Mouse (Mus musculus) forebrain, embryonic 13.5 days (tissue): ENCODE data around the gene Ccser2. TPM values are rescaled to one million over a fixed set of nuclear protein-coding genes. Genes with fewer than 3 reads are reported as not detected.

Source experiments
- ATAC-seq: fragments of 200-750 bp; cut with Nextera tagmentation; 2 replicates; pipeline ENCODE4 v1.8.0; 2017
- H3K27ac ChIP-seq: fragments of 300-500 bp; sonication (generic); 2 replicates; pipeline ENCODE4 v1.5.1; 2015; ENCODE audit warnings: inconsistent platforms, mild to moderate bottlenecking, moderate library complexity
- H3K27me3 ChIP-seq: fragments of 300-500 bp; sonication (generic); 2 replicates; pipeline ENCODE4 v1.6.1; 2015; ENCODE audit warnings: mild to moderate bottlenecking, inconsistent platforms
- H3K36me3 ChIP-seq: fragments of 300-500 bp; sonication (generic); 2 replicates; pipeline ENCODE4 v1.6.1; 2015; ENCODE audit warnings: mild to moderate bottlenecking, inconsistent platforms; ENCODE audit not compliant: poor library complexity, severe bottlenecking
- H3K4me1 ChIP-seq: fragments of 300-500 bp; sonication (generic); 2 replicates; pipeline ENCODE4 v1.6.1; 2015; ENCODE audit warnings: inconsistent platforms
- H3K4me2 ChIP-seq: fragments of 300-500 bp; sonication (generic); 2 replicates; pipeline ENCODE4 v1.6.1; 2015; ENCODE audit warnings: inconsistent platforms, mild to moderate bottlenecking, moderate library complexity
- H3K4me3 ChIP-seq: fragments of 300-500 bp; sonication (generic); 2 replicates; pipeline ENCODE4 v1.5.1; 2015; ENCODE audit warnings: mild to moderate bottlenecking, inconsistent platforms
- H3K9ac ChIP-seq: fragments of 300-500 bp; sonication (generic); 2 replicates; pipeline ENCODE4 v1.6.1; 2015; ENCODE audit warnings: mild to moderate bottlenecking, inconsistent platforms
- H3K9me3 ChIP-seq: fragments of 300-500 bp; sonication (generic); replicated peaks from 2 replicates; pipeline ENCODE4 v1.6.1; 2016; ENCODE audit warnings: inconsistent platforms
- WGBS: fragments of 180-500 bp; shearing (Covaris S2); methylation state at CpG from one replicate; pipeline ENCODE4 v1.1.7; 2015; 5-methylcytosine and 5-hydroxymethylcytosine counted together
- polyA plus RNA-seq: library from polyadenylated mRNA; unstranded; fragments of >200 nt; fragmentation: Nextera tagmentation; extraction: Ambion mirVana; gene quantifications from 2 replicates; pipeline ENCODE4 v1.2.1, GENCODE M21; 2015

Gene Ccser2
- polyA plus RNA-seq, 1 experiment from 2014 or later = 52.7 TPM

- Histone ChIP-seq H3K27me3 (no peaks in the 10 kb centered on the region), H3K36me3 (peaks cover 4% of the 10 kb centered on the region; the same call in 1 of the 2 replicates), H3K9ac (no peak overlapping the region), H3K4me3 (no peak overlapping the region), H3K4me1 (no peaks in the 10 kb centered on the region), H3K9me3 (no peaks in the 10 kb centered on the region), H3K4me2 (no peak overlapping the region), H3K27ac (no peak overlapping the region)
- ATAC-seq = no peak
- 83% methylated on average over 10 of the region's 10 CpGs for WGBS
These were observed 35.8 kb downstream of the Ccser2 start for GRCm38 (mm10) chr14:36932638-36933382.

DNA sequence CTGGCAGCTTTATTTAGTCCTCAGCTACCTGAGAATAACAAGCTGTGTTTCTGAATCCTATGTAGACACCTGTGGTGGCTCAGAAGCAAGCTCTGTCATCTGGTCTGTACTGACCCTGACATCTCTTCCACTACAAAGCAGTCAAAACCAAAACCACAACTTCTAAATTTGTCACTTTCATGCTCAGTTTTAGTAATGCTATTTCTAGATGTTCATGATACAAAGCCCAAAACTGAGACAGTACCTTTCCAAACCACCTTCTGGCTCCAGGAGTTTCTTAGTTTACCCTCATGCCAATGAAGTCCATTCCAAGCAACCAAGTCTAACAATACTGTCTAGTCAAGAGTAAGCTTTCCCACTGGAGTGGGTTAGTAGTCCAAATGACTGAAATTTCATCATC lies 36.5 kb downstream of the Ccser2 start:
- Histone ChIP-seq H3K27me3 (no peaks in the 10 kb centered on the region), H3K4me2 (no peak overlapping the region), H3K27ac (no peak overlapping the region), H3K4me3 (no peak overlapping the region), H3K36me3 (peaks cover 3% of the 10 kb centered on the region; the same call in 1 of the 2 replicates), H3K9ac (no peak overlapping the region), H3K4me1 (no peaks in the 10 kb centered on the region), H3K9me3 (no peaks in the 10 kb centered on the region)
- ATAC-seq = no peak

DNA sequence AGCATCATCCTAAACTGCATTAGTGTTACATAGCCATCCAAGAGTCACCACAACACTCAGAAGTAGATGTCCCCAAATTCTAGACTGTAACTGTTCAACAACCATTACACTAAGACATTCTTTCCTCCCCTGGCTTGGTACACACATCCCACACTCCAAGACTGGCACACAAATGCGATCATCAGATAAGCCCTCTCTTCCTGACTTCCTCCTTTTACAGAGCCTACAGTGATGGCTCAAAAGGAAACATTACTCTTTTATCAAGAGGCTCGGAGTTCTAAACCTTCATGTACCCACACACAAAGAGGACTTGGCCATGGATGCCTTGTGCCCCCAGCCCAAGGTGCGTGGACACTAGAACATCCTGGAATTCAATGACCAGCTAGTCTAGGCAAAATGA lies 45.2 kb downstream of the Ccser2 start:
- Histone ChIP-seq H3K27me3 (no peaks in the 10 kb centered on the region), H3K4me2 (no peak overlapping the region), H3K36me3 (peaks cover 20% of the 10 kb centered on the region), H3K4me3 (no peak overlapping the region), H3K27ac (no peak overlapping the region), H3K9me3 (no peaks in the 10 kb centered on the region), H3K9ac (no peak overlapping the region), H3K4me1 (no peaks in the 10 kb centered on the region)
- 89% methylated on average over 3 of the region's 3 CpGs for WGBS
- ATAC-seq = no peak

GRCm38 (mm10) chr14:36921346-36922049 lies 47.1 kb downstream of the Ccser2 start:
- Histone ChIP-seq H3K9me3 (no peaks in the 10 kb centered on the region), H3K4me1 (no peaks in the 10 kb centered on the region), H3K27ac (no peak overlapping the region), H3K4me2 (no peak overlapping the region), H3K9ac (no peak overlapping the region), H3K4me3 (no peak overlapping the region), H3K27me3 (no peaks in the 10 kb centered on the region), H3K36me3 (peaks cover 25% of the 10 kb centered on the region)
- 90% methylated on average over 5 of the region's 5 CpGs for WGBS
- no peak for ATAC-seq

DNA sequence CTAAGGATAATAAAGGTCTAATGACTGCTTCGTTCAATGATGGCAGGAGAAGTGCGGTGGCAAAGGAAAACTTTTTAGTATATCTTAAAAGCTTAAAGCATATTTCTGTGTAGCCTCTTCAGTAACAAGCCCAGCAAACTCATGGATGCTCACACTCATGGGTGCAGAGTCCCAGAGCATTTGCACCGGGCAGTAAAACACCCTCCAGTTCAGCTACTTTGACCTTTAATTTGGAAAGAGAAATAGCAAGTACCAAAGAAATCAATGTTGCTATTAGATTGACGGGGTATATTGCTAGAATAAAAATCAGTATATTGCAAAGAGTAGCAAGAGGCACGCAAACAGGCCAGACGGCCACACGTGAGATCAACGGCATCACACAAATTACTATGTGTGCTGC lies 48.7 kb downstream of the Ccser2 start:
- Histone ChIP-seq H3K9ac (no peak overlapping the region), H3K4me2 (no peak overlapping the region), H3K27me3 (no peaks in the 10 kb centered on the region), H3K4me3 (no peak overlapping the region), H3K36me3 (peaks cover 14% of the 10 kb centered on the region), H3K4me1 (no peaks in the 10 kb centered on the region), H3K9me3 (no peaks in the 10 kb centered on the region), H3K27ac (no peak overlapping the region)
- no peak for ATAC-seq
- 95% methylated on average over 8 of the region's 8 CpGs for WGBS

GRCm38 (mm10) chr14:36919146-36919545 lies 49.4 kb downstream of the Ccser2 start:
- Histone ChIP-seq H3K4me2 (no peak overlapping the region), H3K36me3 (peaks cover 11% of the 10 kb centered on the region), H3K9me3 (no peaks in the 10 kb centered on the region), H3K27ac (peak overlapping the region; percentile 15; the same call in 1 of the 2 replicates), H3K4me1 (no peaks in the 10 kb centered on the region), H3K4me3 (no peak overlapping the region), H3K9ac (no peak overlapping the region), H3K27me3 (no peaks in the 10 kb centered on the region)
- WGBS = 56% methylated on average over 13 of the region's 13 CpGs
- peak; percentile 73 for ATAC-seq

- Histone ChIP-seq H3K27me3 (no peaks in the 10 kb centered on the region), H3K4me3 (no peak overlapping the region), H3K4me1 (0 out of 2 replicates have a peak, but pooled peaks cover 7% of the 10 kb centered on the region), H3K27ac (no peak overlapping the region), H3K4me2 (no peak overlapping the region), H3K9ac (no peak overlapping the region), H3K9me3 (no peaks in the 10 kb centered on the region), H3K36me3 (peaks cover 13% of the 10 kb centered on the region)
- 86% methylated on average over 6 of the region's 6 CpGs for WGBS
- no peak for ATAC-seq
These were observed 53.4 kb downstream of the Ccser2 start for GRCm38 (mm10) chr14:36915203-36915602.

- 0 out of 2 replicates have a peak, but pooled peaks cover 7% of the 10 kb centered on the region for H3K4me1 ChIP-seq
- no peak overlapping the region for H3K9ac ChIP-seq
- H3K27me3 ChIP-seq = no peaks in the 10 kb centered on the region
- no peak for ATAC-seq
- H3K4me3 ChIP-seq = no peak overlapping the region
- no peak overlapping the region for H3K27ac ChIP-seq
- H3K9me3 ChIP-seq = no peaks in the 10 kb centered on the region
- WGBS = 77% methylated on average over 3 of the region's 3 CpGs
- no peak overlapping the region for H3K4me2 ChIP-seq
- peaks cover 13% of the 10 kb centered on the region for H3K36me3 ChIP-seq
These were observed 54.0 kb downstream of the Ccser2 start for GRCm38 (mm10) chr14:36914473-36915005.

GRCm38 (mm10) chr14:36911738-36912137 lies 56.8 kb downstream of the Ccser2 start:
- H3K4me1 ChIP-seq = 0 out of 2 replicates have a peak, but pooled peaks cover 7% of the 10 kb centered on the region
- no peak for ATAC-seq
- WGBS = 56% methylated on average over 6 of the region's 6 CpGs

GRCm38 (mm10) chr14:36905809-36906522 lies 62.6 kb downstream of the Ccser2 start:
- Histone ChIP-seq H3K4me1 (peaks cover 5% of the 10 kb centered on the region), H3K36me3 (peaks cover 6% of the 10 kb centered on the region; the same call in 1 of the 2 replicates), H3K9me3 (no peaks in the 10 kb centered on the region), H3K4me3 (no peak overlapping the region), H3K4me2 (no peak overlapping the region), H3K27ac (no peak overlapping the region), H3K27me3 (no peaks in the 10 kb centered on the region), H3K9ac (no peak overlapping the region)
- 76% methylated on average over 10 of the region's 11 CpGs for WGBS
- ATAC-seq = 0 out of 2 replicates have a peak, but pooled peaks have one; percentile 41

More at GRCm38 (mm10) chr14:36911738-36912137, 56.8 kb downstream of the Ccser2 start:
- Histone ChIP-seq H3K36me3 (peaks cover 12% of the 10 kb centered on the region; the same call in 1 of the 2 replicates), H3K9ac (no peak overlapping the region), H3K9me3 (no peaks in the 10 kb centered on the region), H3K27ac (no peak overlapping the region), H3K27me3 (no peaks in the 10 kb centered on the region), H3K4me3 (no peak overlapping the region), H3K4me2 (no peak overlapping the region)

GRCm38 (mm10) chr14:36904206-36904605 lies 64.4 kb downstream of the Ccser2 start:
- Histone ChIP-seq H3K27ac (no peak overlapping the region), H3K9me3 (no peaks in the 10 kb centered on the region), H3K4me3 (no peak overlapping the region), H3K36me3 (peaks cover 15% of the 10 kb centered on the region), H3K4me2 (no peak overlapping the region), H3K4me1 (peaks cover 5% of the 10 kb centered on the region), H3K27me3 (no peaks in the 10 kb centered on the region), H3K9ac (no peak overlapping the region)
- ATAC-seq = no peak
- 87% methylated on average over 1 of the region's 1 CpGs for WGBS

DNA sequence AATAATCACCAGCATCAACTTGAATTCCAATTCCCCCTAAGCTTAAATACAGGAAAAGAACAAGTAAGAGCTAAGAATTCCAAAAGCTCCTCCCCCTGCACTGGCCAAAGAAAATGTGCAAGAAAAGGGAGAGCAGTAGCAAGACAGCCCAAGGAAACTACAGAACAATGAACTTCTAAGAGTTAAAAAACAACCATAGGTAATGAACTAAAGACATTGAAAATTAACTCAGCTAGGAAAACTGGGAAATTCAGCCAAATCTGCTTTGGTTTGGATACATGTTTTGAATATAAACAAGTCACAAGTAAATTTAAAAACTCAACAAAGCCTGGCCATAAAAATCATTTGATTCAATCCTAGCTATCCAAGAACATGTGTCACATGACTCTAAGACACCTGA lies 67.7 kb downstream of the Ccser2 start:
- Histone ChIP-seq H3K27me3 (no peaks in the 10 kb centered on the region), H3K36me3 (peaks cover 14% of the 10 kb centered on the region), H3K4me1 (peaks cover 2% of the 10 kb centered on the region), H3K9me3 (no peaks in the 10 kb centered on the region), H3K4me2 (no peak overlapping the region), H3K9ac (no peak overlapping the region), H3K4me3 (no peak overlapping the region), H3K27ac (no peak overlapping the region)
- ATAC-seq = no peak
